Mouse (Mus musculus): ENCODE data around the gene Mtap. TPM values are rescaled to one million over a fixed set of nuclear protein-coding genes. Genes with fewer than 3 reads are reported as not detected.
A peak's percentile ranks its signal among the peaks of the same experiment; 100 is the strongest.

Gene Mtap
- total RNA-seq (2014; rRNA removed) (8.1 and 10.9 TPM in 2 replicates), polyA plus RNA-seq (2015; fragmentation: Nextera tagmentation; extraction: Ambion mirVana) (17.0 and 18.0 TPM in 2 replicates)

- peak within 1 kb of the TSS; percentile 76 for H3K9ac ChIP-seq
- DNase-seq (peak; percentile 84), ATAC-seq (peak; percentile 98)
- no peaks in the 10 kb centered on the region for H3K9me3 ChIP-seq (ENCODE audit: low read length)
- no peaks in the 10 kb centered on the region for H3K36me3 ChIP-seq (ENCODE audit: insufficient read depth)
- H3K27me3 ChIP-seq (ENCODE audit: insufficient read depth, low read length), result no peaks in the 10 kb centered on the region
- 1% methylated on average over 31 of the region's 31 CpGs for WGBS
- peak within 1 kb of the TSS; percentile 59 for H3K27ac ChIP-seq (ENCODE audit: low read depth, low read length)
- peak within 1 kb of the TSS; percentile 93 for H3K4me3 ChIP-seq (ENCODE audit: low read depth, low read length)
- H3K4me2 ChIP-seq (ENCODE audit: low read depth), result peak within 1 kb of the TSS; percentile 91
- no peak; the same call in 1 of the 2 replicates for TF ChIP-seq CTCF (IDR thresholded peaks at IDR 0.05; ENCODE audit: low read depth)
- H3K4me1 ChIP-seq (ENCODE audit: insufficient read depth), result peaks cover 4% of the 10 kb centered on the region; the same call in 1 of the 2 replicates
These were observed at the start of gene Mtap for GRCm38 (mm10) chr4:89136906-89137541. Gene Mtap (plus strand): TSS chr4:89137122.

GRCm38 (mm10) chr4:89089110-89089509 is 47.8 kb upstream of the Mtap start:
- H3K9me3 ChIP-seq (ENCODE audit: low read length), result no peaks in the 10 kb centered on the region
- DNase-seq (no peak), ATAC-seq (no peak)
- no peak overlapping the region for H3K4me2 ChIP-seq (ENCODE audit: low read depth)
- H3K36me3 ChIP-seq (ENCODE audit: insufficient read depth), result no peaks in the 10 kb centered on the region
- no peak for TF ChIP-seq CTCF (IDR thresholded peaks at IDR 0.05; ENCODE audit: low read depth)
- no peaks in the 10 kb centered on the region for H3K27me3 ChIP-seq (ENCODE audit: insufficient read depth, low read length)
- H3K4me3 ChIP-seq (ENCODE audit: low read depth, low read length), result no peak overlapping the region
- WGBS, result 95% methylated on average over 7 of the region's 7 CpGs
- H3K4me1 ChIP-seq (ENCODE audit: insufficient read depth), result no peaks in the 10 kb centered on the region
- no peak overlapping the region for H3K27ac ChIP-seq (ENCODE audit: low read depth, low read length)
- H3K9ac ChIP-seq, result no peak overlapping the region

DNA sequence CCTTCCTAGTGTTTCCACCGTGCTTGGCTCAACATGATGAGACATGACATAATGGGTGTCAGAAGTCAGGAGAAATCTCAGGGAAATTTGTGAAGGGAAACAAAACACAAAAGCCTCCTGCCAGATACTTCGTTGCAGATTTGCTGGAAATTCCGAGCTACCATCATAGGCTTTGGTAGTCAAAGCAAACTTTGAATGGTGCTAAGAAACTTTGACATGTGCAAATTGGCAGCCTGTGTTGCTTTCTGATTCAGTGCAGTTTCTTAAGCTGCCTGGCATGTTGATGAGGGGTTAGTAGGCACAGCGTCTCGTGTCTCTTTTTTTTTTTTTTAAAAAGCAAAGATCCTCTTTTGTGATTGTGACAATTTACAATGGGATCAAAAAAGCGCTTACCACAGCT is 46.7 kb upstream of the Mtap start:
- ATAC-seq, result peak; percentile 86
- H3K4me1 ChIP-seq (ENCODE audit: insufficient read depth), result no peaks in the 10 kb centered on the region
- no peak overlapping the region for H3K4me2 ChIP-seq (ENCODE audit: low read depth)
- H3K27me3 ChIP-seq (ENCODE audit: insufficient read depth, low read length), result no peaks in the 10 kb centered on the region
- H3K36me3 ChIP-seq (ENCODE audit: insufficient read depth), result no peaks in the 10 kb centered on the region
- no peak overlapping the region for H3K4me3 ChIP-seq (ENCODE audit: low read depth, low read length)
- TF ChIP-seq CTCF (IDR thresholded peaks at IDR 0.05; ENCODE audit: low read depth), result no peak
- no peaks in the 10 kb centered on the region for H3K9me3 ChIP-seq (ENCODE audit: low read length)
- H3K9ac ChIP-seq, result no peak overlapping the region
- peak; percentile 25 for DNase-seq
- H3K27ac ChIP-seq (ENCODE audit: low read depth, low read length), result no peak overlapping the region
- 28% methylated on average over 6 of the region's 6 CpGs for WGBS

GRCm38 (mm10) chr4:89092153-89092552 is 44.8 kb upstream of the Mtap start:
- H3K9ac ChIP-seq, result no peak overlapping the region
- no peaks in the 10 kb centered on the region for H3K36me3 ChIP-seq (ENCODE audit: insufficient read depth)
- no peak for ATAC-seq
- DNase-seq, result no peak
- no peaks in the 10 kb centered on the region for H3K4me1 ChIP-seq (ENCODE audit: insufficient read depth)
- H3K27ac ChIP-seq (ENCODE audit: low read depth, low read length), result no peak overlapping the region
- TF ChIP-seq CTCF (IDR thresholded peaks at IDR 0.05; ENCODE audit: low read depth), result no peak
- H3K4me2 ChIP-seq (ENCODE audit: low read depth), result no peak overlapping the region
- H3K9me3 ChIP-seq (ENCODE audit: low read length), result no peaks in the 10 kb centered on the region
- no peaks in the 10 kb centered on the region for H3K27me3 ChIP-seq (ENCODE audit: insufficient read depth, low read length)
- no peak overlapping the region for H3K4me3 ChIP-seq (ENCODE audit: low read depth, low read length)
- WGBS, result 86% methylated on average over 5 of the region's 5 CpGs

DNA sequence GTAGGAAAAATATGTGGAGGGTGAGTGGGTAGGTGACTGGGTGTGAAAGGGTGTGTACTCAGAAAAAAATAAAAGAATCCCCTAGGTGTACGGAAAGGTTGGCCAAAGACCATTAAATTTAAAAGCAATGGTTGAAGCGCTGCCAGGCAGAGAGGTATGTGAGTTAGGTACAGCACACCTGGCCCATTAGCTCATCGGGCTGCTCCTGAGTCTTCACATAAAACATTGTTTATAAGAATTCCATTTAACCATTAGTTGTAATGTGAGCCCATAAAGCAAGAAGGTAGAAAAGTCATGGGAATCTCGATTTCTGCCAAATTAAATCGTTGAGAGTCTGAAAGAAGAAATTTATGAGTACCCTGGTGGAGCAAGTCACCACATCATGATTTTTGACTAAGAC is 42.1 kb upstream of the Mtap start:
- Histone ChIP-seq H3K4me3 (ENCODE audit: low read depth, low read length) (no peak overlapping the region), H3K4me2 (ENCODE audit: low read depth) (no peak overlapping the region), H3K36me3 (ENCODE audit: insufficient read depth) (no peaks in the 10 kb centered on the region), H3K27ac (ENCODE audit: low read depth, low read length) (no peak overlapping the region), H3K27me3 (ENCODE audit: insufficient read depth, low read length) (no peaks in the 10 kb centered on the region), H3K9me3 (ENCODE audit: low read length) (no peaks in the 10 kb centered on the region), H3K9ac (no peak overlapping the region), H3K4me1 (ENCODE audit: insufficient read depth) (no peaks in the 10 kb centered on the region)
- 94% methylated on average over 5 of the region's 5 CpGs for WGBS
- no peak for TF ChIP-seq CTCF (IDR thresholded peaks at IDR 0.05; ENCODE audit: low read depth)
- ATAC-seq (no peak), DNase-seq (no peak)

DNA sequence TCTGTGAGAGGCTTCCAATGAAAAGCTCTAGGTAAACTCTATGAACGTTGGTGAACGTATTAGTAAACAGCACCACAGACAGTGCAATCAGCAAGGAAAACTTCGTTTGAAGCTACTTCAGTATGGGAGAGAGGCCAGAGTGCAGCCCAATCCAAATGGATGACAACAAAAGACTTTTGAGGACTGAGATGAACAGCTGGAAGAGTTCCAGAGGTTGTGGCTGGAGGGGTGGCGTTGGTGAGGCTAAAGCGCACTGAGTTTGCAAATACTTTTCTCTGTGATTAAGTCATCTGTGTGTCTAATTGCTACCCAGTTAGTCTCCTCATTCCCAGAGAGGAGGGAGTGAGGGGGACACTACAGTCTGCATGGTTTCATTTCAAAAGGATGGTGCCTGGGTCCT is 38.7 kb upstream of the Mtap start:
- Histone ChIP-seq H3K27me3 (ENCODE audit: insufficient read depth, low read length) (no peaks in the 10 kb centered on the region), H3K4me1 (ENCODE audit: insufficient read depth) (no peaks in the 10 kb centered on the region), H3K27ac (ENCODE audit: low read depth, low read length) (no peak overlapping the region), H3K9ac (no peak overlapping the region), H3K36me3 (ENCODE audit: insufficient read depth) (no peaks in the 10 kb centered on the region), H3K4me3 (ENCODE audit: low read depth, low read length) (no peak overlapping the region), H3K9me3 (ENCODE audit: low read length) (no peaks in the 10 kb centered on the region), H3K4me2 (ENCODE audit: low read depth) (no peak overlapping the region)
- WGBS, result 34% methylated on average over 5 of the region's 5 CpGs
- TF ChIP-seq CTCF (IDR thresholded peaks at IDR 0.05; ENCODE audit: low read depth), result no peak
- no peak for DNase-seq
- ATAC-seq, result no peak

- Histone ChIP-seq H3K36me3 (ENCODE audit: insufficient read depth) (no peaks in the 10 kb centered on the region), H3K4me2 (ENCODE audit: low read depth) (no peak overlapping the region), H3K4me1 (ENCODE audit: insufficient read depth) (no peaks in the 10 kb centered on the region), H3K4me3 (ENCODE audit: low read depth, low read length) (no peak overlapping the region), H3K27ac (ENCODE audit: low read depth, low read length) (no peak overlapping the region), H3K9me3 (ENCODE audit: low read length) (no peaks in the 10 kb centered on the region), H3K27me3 (ENCODE audit: insufficient read depth, low read length) (no peaks in the 10 kb centered on the region), H3K9ac (no peak overlapping the region)
- ATAC-seq (no peak), DNase-seq (no peak)
- 12% methylated on average over 3 of the region's 3 CpGs for WGBS
- no peak for TF ChIP-seq CTCF (IDR thresholded peaks at IDR 0.05; ENCODE audit: low read depth)
These were observed 35.6 kb upstream of the Mtap start for GRCm38 (mm10) chr4:89101276-89101675.

Data from forebrain, postnatal 0 days (tissue).